Mouse (Mus musculus): Measurements from ENCODE around the gene Bmp6.

Gene Bmp6

DNA sequence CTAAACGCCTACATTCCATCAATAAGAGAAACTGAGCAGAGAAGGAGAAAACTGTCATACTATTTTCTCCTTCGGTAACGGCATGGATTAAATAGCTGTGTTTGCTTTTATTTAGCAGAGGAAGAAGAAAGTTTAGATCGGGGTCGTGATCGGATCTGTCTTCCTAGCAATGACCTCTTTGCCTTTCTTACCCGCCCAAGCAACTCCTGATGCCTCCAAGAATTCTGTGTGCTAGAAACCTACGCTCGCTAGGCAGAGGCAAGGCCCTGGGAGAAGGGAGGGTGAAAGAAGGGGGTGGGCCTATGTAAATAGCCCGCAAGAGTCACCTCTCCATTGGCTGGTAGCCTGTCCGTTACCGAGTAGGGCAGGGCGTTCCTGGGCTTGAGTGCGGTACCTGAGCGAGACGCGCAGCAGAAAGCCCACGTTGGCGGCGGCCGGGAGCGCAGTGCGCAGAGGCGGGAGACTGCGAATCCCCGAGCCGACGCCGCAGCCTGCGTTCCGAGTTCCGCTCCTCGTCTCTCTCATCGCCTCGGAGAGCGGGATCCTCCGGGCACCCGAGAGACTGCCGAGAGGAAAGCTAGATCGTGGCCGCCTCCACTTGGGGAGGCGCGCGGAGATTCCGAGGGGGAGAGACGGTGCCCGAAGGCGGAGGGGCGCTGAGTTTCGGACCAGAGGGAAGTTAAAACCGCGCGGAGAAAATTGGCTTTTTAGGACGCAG lies at the start of gene Bmp6:
Gene Bmp6, plus strand, starts transcription at position 395 of the 718 bp plus-strand sequence.
- DNase-seq (ENCODE audit: low read depth, low spot score), result peak; percentile 83

DNA sequence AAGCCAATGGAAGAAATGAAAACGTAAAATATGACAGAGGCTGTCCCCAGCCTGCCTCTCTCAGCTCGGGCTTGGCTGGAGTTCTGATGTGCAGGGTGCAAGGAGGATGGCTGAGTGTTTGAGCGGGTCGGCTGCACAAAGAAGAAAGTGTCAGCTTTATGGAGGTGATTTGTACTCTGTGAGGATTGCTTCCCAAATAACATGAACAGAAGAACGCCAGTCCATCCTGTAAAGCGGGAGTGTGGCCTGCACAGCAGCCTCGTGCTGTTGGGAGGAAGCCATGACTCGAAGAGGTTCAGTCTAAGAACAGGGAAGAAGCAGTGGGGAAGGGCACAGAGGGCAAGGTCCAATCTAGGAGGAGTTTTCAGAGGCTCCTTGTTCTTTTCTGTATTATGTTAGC lies 48.7 kb upstream of the Bmp6 start:
- DNase-seq (ENCODE audit: low read depth, low spot score), result no peak

DNA sequence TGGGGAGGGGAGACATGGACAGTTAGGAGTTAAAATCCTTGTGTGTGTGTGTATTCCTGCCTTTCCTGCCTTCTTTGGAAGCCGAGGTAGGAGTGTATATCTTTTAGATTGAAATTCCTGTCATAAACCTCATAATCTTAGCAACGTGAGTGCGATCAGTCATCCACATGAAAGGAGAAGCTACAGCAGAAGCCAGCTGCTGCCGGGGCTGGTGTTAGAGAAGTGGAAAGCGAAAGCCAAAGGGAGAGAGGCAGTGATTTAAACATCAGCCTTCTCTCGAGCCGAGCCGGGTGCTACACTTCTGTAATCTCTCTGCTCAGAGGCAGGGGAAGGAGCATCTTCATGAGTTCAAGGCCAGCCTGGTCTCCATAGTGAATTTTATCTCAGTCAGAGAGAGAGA lies 48.3 kb upstream of the Bmp6 start:
- DNase-seq (ENCODE audit: low read depth, low spot score), result no peak

DNA sequence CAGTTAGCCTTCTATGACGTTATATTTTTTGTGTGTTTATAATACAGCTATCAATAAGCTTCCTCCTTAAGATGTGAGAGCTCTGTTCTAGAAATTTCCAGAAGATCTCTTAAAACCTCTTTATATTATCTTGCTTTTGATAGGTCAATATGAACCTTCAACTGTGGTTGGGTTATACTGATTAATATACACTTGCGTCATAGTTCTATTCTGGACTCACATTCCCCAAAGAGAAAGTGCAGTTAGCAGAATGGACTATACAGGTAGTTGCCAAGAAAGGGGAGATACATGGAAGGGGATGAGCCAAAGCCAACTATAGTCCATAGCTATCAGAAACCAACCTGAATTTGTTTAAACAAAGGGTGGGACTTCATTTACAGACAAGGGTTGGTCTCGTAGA lies 33.8 kb upstream of the Bmp6 start:
- no peak for DNase-seq (ENCODE audit: low read depth, low spot score)

DNA sequence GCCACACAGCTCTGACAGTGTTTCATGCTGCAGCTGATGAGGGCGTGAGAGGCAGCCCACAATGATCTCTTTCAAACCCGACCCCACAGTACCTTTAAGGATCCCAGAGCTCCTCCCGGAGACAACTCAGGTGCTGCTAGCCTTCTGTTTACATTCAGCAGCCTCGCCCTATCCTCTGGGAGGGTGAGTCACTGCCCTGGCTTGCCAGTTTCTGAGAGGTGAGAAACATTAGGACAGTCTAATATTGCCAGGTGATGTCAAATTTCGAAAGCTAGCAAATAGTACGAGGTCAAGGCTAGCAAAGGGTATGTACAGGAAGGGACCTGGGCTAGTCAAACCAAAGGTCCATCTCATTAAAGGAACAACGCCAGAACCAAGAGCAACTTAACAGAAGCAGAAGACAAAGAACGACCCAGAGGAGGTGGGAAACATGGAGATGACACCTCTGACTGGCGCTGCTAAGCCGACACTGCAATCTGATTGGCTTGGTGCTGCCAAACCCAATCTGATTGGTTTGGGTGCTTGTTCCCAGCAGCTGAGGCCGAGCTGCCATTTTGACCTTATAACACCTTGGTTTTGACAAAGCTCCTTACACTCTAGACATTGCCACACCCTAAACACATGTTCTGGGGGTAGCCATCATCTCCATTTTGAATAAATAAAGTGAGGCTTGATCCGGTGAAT lies 32.4 kb upstream of the Bmp6 start:
- DNase-seq (ENCODE audit: low read depth, low spot score), result no peak

DNA sequence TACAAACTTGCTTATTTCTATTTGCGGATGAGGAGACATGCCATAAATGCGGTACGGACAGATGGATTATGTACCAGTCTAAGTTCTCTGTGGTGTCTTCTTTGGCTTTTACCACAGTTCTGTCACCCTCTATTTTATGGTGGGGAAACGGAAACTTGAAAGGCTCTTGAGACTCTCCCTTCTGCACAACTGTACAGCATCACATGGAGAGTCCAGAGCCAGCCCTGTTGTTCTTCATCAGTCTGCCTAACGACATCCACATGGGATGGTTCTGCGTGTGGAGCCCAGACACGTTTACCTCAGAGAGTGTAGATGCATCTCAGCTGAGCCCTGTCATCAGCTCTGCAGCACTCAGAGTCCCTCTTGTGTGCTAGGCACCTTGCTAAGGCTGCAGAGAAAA lies 30.3 kb upstream of the Bmp6 start:
- no peak for DNase-seq (ENCODE audit: low read depth, low spot score)

DNA sequence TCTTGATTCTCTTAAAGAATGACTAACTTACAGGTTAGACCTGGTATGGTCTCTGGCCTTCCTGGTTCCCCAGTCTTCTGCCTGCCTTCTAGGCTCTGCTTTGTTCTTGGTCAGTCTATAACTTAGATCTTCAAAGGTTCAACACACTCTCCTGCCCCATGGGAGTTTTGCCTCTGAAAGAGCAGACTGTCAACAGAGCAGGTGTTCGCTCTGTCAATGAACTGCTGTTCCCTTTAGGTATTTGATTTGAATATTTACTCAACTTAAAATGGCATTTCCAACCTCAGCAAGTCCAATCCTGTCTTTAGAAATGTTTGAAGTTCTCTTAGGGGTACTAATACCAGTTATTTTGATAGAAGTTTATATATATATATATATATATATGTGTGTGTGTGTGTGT lies 26.5 kb upstream of the Bmp6 start:
- no peak for DNase-seq (ENCODE audit: low read depth, low spot score)

DNA sequence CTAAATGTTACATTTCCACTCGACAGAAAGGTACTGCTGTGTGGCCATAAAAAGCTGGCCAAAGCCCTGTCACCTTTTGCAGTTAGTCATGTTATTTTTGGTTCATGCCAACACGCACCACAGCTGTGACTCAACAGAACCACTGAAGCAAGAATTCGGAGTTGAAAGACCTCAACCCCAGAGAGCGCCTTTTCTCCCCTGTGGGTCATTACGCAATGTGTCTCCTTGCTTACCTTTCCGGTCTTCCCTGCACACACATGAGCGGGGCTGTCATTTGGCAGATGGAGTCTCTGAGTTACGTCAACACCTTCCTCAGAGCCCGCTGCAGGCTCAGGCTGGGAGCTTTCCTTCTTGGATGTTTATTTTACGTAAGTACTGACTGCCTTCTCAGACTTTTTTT lies 24.6 kb upstream of the Bmp6 start:
- no peak for DNase-seq (ENCODE audit: low read depth, low spot score)

DNA sequence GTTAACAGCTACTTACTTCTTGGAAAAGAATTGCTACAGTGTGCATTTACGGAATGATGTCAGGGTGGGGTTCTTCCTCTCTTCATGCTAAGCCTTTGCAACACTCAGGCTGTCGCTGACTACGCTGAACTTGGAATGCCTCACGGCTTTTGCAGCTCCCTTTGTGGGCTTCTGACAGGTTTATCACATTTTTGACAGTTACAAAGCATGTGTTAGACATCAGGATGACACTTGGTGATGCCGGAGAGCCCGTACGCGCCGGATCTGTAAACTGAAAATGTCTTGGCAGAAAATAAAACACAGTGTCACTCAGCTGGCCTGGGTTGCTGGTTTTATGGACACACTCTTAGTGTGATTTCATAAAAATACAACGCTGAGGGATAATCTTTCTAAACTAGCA lies 20.5 kb upstream of the Bmp6 start:
- no peak for DNase-seq (ENCODE audit: low read depth, low spot score)

DNA sequence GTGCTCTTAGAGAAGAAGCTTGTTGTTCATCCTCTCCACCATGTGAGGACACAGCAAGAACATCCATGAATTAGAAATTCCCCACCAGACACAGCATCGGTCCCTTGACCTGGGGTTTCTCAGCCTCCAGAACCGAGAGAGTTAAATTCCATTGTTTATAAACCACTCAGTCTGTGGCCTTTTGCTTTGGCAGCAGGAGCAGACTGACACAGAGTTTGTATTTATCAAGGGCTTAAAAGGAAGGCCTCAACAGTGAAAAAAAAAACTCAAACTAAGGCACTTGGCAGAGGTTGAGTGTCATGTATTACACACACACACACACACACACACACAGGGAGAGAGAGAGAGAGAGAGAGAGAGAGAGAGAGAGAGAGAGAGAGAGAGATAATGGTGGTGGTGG lies 17.5 kb upstream of the Bmp6 start:
- no peak for DNase-seq (ENCODE audit: low read depth, low spot score)

DNA sequence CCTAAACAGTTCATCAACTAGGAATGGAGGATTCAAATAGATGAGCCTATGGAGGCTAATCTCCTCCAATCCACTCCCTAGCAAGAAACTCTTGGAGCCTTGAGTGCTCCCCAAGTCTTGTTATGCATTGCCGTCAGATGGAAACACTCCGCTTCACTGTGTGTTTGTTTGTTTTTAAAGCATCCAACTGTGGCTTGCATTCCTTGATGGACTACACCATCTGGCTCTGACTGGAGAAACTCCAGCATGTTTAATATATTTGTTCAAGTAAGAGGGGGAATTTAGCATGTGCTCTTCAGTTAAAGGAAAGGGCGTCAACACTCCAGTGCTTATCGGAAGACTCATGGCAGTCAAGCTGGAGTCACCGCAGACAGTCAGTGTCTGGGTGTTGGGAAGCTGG lies 11.4 kb upstream of the Bmp6 start:
- DNase-seq (ENCODE audit: low read depth, low spot score), result no peak

DNA sequence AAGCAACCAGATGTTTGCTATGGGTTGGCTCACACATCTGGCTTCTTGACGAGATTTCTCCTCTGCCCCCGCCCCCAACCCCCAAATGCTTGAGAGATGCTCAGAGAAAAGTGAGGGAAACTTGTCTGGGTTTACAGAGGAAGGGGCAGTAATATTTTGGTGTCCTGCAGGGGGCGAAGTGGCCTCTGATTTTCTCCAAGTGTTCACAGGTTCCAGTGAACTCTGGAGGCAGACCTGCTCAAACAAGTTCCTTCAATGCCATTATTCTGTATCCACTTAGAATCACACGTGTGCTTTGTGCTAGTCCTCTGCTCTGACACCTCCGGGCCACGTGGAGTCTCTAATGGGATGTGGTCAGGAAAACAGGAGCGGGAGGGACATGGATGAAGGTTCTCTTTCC lies 2.3 kb upstream of the Bmp6 start:
- peak; percentile 69 for DNase-seq (ENCODE audit: low read depth, low spot score)

DNA sequence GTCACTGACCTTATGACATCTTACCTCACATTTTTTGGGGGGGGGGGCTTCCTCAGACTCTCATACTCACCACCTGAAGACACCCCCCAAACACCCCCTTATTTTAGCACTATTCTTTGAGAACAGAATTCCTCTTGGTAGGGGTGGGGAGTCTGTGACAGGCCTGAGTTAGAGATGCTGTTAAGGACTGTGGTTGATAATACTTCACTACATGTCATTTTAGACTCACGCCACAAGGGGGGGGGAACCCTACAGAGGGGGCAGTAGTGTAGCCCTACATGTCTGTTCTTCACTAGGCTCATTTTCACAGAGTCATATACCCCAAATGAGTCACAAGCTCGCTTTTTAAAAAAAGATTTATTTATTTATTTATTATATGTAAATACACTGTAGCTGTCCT lies 1.7 kb upstream of the Bmp6 start:
- no peak for DNase-seq (ENCODE audit: low read depth, low spot score)

DNA sequence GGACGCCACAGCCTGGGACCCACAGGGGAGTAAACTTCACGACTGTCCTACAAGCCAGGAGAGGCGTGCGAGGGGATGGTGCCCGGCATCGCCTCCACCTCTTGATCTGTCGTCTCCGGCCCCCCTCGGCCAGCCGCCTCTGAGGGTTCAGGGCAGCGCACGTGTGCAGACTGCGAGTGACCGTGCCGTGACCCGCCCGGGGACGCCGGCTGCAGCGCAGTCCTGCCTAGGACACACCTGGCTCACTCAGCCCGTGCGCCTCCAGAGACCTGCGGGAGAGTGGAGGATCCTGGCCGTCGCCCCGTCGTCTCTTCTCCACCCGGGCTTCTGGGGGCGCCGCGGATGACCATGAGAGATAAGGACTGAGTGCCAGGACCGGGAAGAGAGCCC lies 519 bp downstream of the Bmp6 start:
- DNase-seq (ENCODE audit: low read depth, low spot score), result no peak

DNA sequence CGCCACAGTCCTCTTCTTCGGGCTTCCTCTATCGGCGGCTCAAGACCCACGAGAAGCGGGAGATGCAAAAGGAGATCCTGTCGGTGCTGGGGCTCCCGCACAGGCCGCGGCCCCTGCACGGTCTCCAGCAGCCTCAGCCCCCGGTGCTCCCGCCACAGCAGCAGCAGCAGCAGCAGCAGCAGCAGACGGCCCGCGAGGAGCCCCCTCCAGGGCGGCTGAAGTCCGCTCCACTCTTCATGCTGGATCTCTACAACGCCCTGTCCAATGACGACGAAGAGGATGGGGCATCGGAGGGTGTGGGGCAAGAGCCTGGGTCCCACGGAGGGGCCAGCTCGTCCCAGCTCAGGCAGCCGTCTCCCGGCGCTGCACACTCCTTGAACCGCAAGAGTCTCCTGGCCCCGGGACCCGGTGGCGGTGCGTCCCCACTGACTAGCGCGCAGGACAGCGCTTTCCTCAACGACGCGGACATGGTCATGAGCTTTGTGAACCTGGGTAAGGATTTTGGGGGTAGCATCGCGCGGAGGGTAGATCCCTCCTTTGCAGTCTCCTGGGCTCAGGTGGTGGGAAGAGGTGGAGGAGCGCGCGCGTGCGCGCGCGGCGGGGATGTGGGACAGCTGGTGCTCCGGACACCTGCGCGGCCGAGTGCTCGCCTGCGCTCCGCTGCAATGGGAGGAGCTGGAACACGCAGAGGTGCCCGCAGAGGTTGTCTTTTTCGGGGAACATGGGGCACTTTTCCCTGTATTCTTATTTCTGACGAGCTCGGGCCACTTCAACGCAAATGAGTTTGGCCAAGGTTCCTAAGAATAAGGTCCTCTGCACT lies 1.4 kb downstream of the Bmp6 start:
- no peak for DNase-seq (ENCODE audit: low read depth, low spot score)

DNA sequence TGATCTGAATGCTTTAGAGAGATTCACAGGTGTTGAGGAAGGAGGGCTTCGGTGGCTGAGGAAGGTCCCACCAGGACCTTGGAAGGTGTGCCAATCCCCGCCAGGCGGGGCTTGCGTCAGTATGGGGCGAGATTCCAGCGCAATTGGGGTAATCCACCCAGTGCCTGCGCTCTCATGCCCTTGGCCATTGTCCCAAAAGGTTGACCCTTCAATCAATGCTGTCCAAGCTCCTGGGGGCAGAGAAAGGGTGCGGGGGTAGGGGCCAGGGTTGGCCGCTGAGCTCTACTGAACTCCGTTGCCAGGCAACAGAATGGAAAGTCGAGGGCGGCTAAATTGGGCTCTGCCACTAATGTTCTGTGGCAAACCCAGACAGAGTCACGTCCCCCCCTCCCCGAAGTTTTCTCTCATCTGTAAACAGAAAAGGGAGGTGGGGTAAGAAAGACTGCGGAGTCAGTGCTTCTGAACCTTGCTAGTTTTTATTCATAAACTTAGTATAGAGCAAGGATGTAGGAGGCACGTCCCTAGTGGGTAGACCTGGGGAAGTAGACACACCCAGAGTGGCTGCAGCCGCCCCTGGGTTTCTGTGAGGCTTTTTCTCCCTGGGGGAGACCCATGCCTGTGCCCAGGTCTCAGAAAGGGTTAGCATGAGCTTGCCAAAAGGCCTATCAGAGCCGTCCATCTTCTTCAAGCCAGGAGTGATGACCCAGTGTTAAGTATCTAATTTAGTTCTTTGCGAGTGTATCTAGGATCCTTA lies 2.3 kb downstream of the Bmp6 start:
- DNase-seq (ENCODE audit: low read depth, low spot score), result no peak

DNA sequence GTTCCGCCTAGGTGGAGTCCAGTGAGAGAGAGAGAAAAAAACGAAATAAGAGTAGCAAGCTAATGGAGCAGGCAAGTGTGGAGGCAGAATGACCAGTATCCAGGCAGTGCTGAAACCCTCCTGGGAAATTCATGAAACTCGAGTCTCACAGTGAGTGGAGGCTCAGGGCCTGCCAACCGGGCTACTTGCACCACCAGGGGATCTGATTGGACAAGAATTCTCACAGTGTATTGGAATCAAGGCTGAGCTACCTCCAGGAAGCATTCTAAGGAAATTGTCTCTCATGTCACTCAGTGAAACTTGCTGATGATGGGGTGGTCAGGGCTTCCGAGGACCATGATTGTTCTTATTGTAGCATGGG lies 2.8 kb downstream of the Bmp6 start:
- DNase-seq (ENCODE audit: low read depth, low spot score), result no peak

DNA sequence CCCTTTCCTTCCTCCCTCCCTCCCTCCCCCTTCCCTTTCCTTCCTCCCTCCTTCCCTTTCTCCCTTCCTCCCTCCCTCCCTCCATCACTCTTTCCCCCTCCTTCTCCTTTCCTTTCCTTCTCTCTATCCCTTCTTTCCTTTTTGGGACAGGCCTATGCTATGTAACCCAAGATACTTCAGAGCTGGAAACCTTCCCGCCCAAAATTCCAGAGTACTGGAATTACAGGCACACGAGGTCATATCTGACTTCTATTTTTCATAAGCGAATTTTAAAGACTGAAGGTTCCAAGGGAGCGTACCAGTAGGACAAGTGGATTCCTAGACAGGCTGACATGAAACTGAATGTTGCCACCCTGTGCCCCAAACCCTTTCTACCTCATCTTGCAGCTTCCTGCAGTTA lies 4.1 kb downstream of the Bmp6 start:
- DNase-seq (ENCODE audit: low read depth, low spot score), result no peak

DNA sequence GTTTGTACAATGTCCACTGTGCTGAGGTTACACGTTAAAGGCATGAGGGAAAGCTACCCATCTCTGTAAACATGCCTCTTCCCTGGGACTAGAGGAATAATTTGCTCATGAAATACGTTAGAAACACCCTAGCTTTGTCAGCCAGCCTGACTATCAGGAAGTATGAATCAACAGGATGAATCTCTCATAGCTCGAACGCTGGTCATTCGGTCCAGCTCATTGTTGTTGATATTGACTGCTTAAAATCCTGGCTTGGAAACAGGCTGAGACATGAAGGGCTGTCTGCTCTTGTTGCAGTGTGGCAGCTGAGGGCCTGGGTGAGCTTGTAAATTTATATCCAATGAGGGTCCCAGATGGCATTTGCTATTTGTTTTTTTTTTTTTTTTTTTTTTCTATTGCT lies 4.9 kb downstream of the Bmp6 start:
- no peak for DNase-seq (ENCODE audit: low read depth, low spot score)

DNA sequence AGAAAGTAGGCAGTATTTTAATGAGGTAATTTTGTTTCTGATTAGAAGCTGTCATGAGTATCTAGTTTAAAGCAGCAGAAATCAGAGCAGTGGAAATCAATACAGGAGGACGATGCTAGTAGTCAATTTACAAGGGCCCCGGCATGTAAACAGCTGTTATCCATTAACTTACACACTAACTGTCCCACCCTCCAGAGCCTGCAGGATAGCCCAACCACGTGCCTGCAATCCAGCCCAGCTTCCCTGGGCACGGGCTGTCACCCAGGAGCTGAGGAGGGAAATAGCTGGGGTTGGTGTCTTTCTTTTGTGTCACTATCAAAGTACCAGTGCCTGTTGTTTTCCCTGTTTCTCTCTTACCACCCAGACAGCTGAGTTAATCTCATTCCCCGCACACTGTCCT lies 7.1 kb downstream of the Bmp6 start:
- DNase-seq (ENCODE audit: low read depth, low spot score), result no peak

DNA sequence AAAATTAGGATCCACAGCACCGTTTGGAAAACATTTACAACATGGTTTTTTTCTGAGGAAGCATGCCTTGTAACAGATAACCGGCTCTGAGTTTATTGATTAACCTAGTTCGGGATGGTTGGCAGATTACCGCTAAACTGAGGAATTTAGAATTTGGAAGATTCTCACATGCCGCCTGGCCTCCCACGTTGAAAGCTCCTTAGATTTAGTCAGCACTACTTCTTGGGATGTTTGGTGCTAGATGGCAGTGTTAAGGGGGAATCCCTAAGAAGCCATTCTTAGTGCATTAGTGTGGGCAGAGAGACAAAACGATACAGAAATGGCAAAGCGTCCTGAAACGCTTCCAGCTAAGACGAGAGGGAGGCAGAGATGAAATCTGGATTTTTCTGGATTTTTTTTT lies 8.1 kb downstream of the Bmp6 start:
- no peak for DNase-seq (ENCODE audit: low read depth, low spot score)

Measured in forelimb bud, embryonic 11.5 days (tissue).